Mouse (Mus musculus): ENCODE data around the gene AL732309.1.

- TF ChIP-seq CTCF (IDR thresholded peaks at IDR 0.05) (no peak), EP300 (IDR thresholded peaks at IDR 0.05) (no peak)
Measured at GRCm38 (mm10) chr2:25207593-25207992, 39.1 kb downstream of the AL732309.1 start.
